Mouse (Mus musculus) cerebellum, postnatal 4 days (tissue): ENCODE measurements at regions not wholly inside any gene's neighbourhood (a gene's known extent, or its start where the extent isn't known, plus 50 kb on each side); places are given as distances from the start of the nearest gene placed in this dataset.

Source experiments
- DNase-seq, 2 experiments: peaks; one replicate each; pipeline ENCODE4 v3.0.0; 2022; ENCODE audit warnings: low spot score in 2 of 2, mixed read lengths in 1 of 2

DNA sequence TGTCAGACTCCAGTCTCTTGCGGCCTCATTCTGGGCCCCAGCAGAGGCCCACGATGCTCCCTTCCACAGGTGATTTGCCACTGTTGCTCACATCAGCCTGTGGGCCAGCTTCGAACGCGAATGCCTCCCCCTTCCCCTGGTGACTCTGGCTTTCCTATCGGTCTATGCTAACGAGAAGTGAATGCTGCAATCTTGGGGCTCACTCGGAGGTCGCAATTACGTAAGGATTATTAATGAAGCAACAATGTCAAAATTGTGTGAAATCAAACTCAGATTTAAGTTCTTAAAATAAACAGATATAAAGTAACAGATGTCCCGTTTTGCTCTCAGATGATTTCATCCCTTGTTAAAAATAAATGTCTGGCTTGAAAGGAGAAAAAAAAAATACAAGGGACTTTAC lies 572.3 kb downstream of the Bnc2 start:
- no peak for DNase-seq

GRCm38 (mm10) chr4:84108592-84108991 lies 566.5 kb downstream of the Bnc2 start:
- no peak for DNase-seq

- DNase-seq, result no peak
Measured at GRCm38 (mm10) chr4:84109771-84110503, 565.1 kb downstream of the Bnc2 start.

DNA sequence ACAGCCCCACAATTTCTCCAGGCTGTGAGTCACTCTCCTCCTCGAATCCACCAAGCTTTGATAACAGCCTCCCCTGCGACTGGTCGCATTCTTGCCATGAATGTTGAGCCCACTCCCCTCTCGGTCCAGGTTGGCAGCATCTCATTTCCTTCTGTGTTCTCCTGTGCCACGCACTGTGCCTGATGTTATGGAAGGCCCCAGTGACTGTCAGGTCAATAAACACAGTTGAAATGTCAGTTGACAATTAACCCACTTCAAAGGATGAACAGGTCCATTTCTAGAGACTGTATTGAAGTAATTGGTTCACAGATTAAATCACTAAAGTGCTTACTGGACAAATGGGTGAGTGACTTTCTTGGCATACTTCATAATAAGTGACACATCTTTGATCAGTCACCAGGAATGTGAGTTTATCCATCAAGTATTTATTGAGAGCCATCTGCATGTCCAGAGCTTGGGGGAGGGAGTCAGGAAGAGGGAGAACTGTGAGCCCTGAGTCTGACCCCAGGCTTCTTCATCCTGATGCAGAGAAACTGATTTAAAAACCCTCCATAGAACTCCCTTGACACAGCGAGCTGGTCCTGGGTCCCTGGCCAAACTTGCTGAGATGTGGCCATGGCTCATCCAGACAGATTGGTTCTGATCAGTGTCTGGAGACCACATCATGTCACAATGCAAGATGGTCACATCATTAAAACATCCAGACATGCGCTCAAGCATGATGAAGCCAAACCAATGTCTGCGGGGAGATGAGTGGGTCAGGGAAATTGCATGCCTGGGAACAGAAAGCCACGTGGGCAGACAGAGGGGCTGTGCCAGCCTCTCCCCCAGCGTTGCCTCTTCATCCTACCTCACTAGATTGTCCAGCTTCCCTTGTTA lies 560.7 kb downstream of the Bnc2 start:
- no peak for DNase-seq

- DNase-seq, result no peak
Measured at GRCm38 (mm10) chr4:84118284-84118919, 556.7 kb downstream of the Bnc2 start.

DNA sequence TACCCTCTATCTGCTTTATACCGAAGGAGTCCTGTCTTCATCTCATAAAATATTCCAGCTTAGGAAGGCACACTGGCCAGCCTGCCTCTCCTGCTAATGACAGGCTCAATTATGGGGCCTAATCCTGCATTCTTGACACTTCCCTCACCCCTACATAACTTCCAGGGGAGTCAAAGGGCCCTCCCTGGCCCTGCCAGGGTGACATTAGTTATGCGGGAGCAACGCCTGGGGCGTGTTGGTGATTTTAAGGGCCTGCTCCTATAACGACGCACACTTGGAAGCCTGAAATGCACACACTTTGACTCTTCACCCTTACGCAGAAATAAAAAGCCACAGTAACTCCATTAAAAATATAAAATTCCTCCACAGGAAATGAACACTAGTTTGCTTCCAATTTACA lies 555.5 kb downstream of the Bnc2 start:
- DNase-seq, result no peak

GRCm38 (mm10) chr4:84120330-84120729 lies 554.7 kb downstream of the Bnc2 start:
- DNase-seq, result no peak

- no peak for DNase-seq
Measured at GRCm38 (mm10) chr4:84121442-84121841, 553.6 kb downstream of the Bnc2 start.

GRCm38 (mm10) chr4:84126400-84126799 lies 548.7 kb downstream of the Bnc2 start:
- DNase-seq, result no peak

- DNase-seq, result no peak
Measured at GRCm38 (mm10) chr4:84127380-84127779, 547.7 kb downstream of the Bnc2 start.

GRCm38 (mm10) chr4:84130840-84131547 lies 544.1 kb downstream of the Bnc2 start:
- DNase-seq, result no peak

- DNase-seq, result no peak
Measured at GRCm38 (mm10) chr4:84135740-84136139, 539.3 kb downstream of the Bnc2 start.

GRCm38 (mm10) chr4:84137171-84137919 lies 537.7 kb downstream of the Bnc2 start:
- no peak for DNase-seq

GRCm38 (mm10) chr4:84149149-84150050 lies 525.7 kb downstream of the Bnc2 start:
- no peak for DNase-seq

- no peak for DNase-seq
Measured at GRCm38 (mm10) chr4:84150698-84151097, 524.4 kb downstream of the Bnc2 start.

DNA sequence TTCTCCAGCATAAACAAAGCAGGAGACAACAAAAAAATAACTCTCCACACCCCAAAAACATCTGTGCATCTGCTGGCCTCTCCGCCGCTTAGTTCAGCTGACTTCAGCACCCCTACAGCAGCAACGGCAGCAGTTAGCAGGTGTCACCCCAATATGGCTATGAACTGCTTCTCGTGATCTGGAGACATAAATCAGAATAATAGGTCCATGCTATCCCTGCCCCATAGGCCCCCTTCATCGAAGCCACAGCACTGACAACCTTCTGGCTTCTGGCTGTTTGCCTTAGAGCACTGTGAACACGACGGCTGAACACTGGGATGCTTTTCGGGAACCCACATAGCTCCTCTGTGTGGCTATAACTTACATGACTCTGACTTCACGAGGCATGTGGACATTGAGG lies 523.8 kb downstream of the Bnc2 start:
- DNase-seq, result no peak

DNA sequence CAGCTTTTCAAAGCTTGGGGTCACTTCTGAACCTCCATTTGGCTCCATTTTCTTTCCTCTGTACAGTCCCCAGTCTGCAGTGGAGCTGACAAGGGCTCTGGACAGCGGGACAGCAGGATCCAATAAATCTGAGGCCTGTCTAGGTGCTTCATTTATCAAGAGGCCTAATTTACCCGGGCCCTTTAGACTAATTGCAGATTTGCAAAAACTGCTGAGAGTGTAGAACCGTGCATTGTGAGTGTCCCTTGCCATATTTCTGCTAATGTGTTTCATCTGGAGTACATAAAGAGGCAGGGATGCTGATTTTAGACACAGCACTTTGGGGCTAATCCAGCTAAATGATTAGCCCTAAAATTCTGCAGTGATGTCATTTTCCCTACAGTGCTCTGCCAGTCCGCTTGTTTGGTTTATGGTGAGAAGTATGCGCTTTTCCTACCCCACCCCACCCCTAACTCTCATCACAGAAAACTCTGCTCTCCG lies 523.1 kb downstream of the Bnc2 start:
- no peak for DNase-seq

- DNase-seq, result no peak
Measured at GRCm38 (mm10) chr4:84153571-84153970, 521.5 kb downstream of the Bnc2 start.

- DNase-seq, result no peak
Measured at GRCm38 (mm10) chr4:84157911-84158647, 517.0 kb downstream of the Bnc2 start.
